Mouse (Mus musculus) midbrain, embryonic 12.5 days (tissue): Measurements from ENCODE around the gene Olfr527. TPM values are rescaled to one million over a fixed set of nuclear protein-coding genes. Genes with fewer than 3 reads are reported as not detected.

Experiments
- polyA plus RNA-seq: library from polyadenylated mRNA; unstranded; fragments of >200 nt; fragmentation: Nextera tagmentation; extraction: Ambion mirVana; gene quantifications from 2 replicates; pipeline ENCODE4 v1.2.1, GENCODE M21; 2016

Olfr527 gene
- polyA plus RNA-seq, 1 experiment from 2014 or later, result not detected

Other genes with a start within 250 kb of the Olfr527 start
- not detected in 2 replicates for gene Prap1, start 240.6 kb upstream of the Olfr527 start, polyA plus RNA-seq
- gene Fuom, start 231.6 kb upstream of the Olfr527 start, polyA plus RNA-seq, result 14.6 and 16.1 TPM in 2 replicates
- 9.8 and 11.3 TPM in 2 replicates for gene Paox, start 218.2 kb upstream of the Olfr527 start, polyA plus RNA-seq
- gene Echs1, start 217.5 kb upstream of the Olfr527 start, polyA plus RNA-seq, result 136 and 142 TPM in 2 replicates
- gene Mtg1, start 196.5 kb upstream of the Olfr527 start, polyA plus RNA-seq, result 26.1 and 28.8 TPM in 2 replicates
- 2.8 and 3.1 TPM in 2 replicates for gene Sprn, start 179.1 kb upstream of the Olfr527 start, polyA plus RNA-seq
- gene Olfr522, start 169.3 kb upstream of the Olfr527 start, polyA plus RNA-seq, result not detected in 2 replicates
- not detected in 2 replicates for gene Olfr523, start 160.8 kb upstream of the Olfr527 start, polyA plus RNA-seq
- not detected in 2 replicates for gene Olfr524, start 128.1 kb upstream of the Olfr527 start, polyA plus RNA-seq
- gene Cd163l1, start 115.8 kb upstream of the Olfr527 start, polyA plus RNA-seq, result not detected in 2 replicates
- not detected in 2 replicates for gene 5830411N06Rik, start 86.7 kb upstream of the Olfr527 start, polyA plus RNA-seq
- gene Olfr525, start 13.2 kb upstream of the Olfr527 start, polyA plus RNA-seq, result not detected in 2 replicates
- not detected in 2 replicates for gene Olfr60, start 27.7 kb downstream of the Olfr527 start, polyA plus RNA-seq
- not detected in 2 replicates for gene Olfr530, start 42.3 kb downstream of the Olfr527 start, polyA plus RNA-seq
- not detected in 2 replicates for gene Olfr531, start 68.9 kb downstream of the Olfr527 start, polyA plus RNA-seq
- not detected in 2 replicates for gene Olfr532, start 87.6 kb downstream of the Olfr527 start, polyA plus RNA-seq
- gene Olfr533, start 129.4 kb downstream of the Olfr527 start, polyA plus RNA-seq, result not detected in 2 replicates
- not detected in 2 replicates for gene Olfr535, start 150.2 kb downstream of the Olfr527 start, polyA plus RNA-seq
- not detected in 2 replicates for gene Olfr536, start 173.4 kb downstream of the Olfr527 start, polyA plus RNA-seq
- not detected in 2 replicates for gene Olfr538, start 233.9 kb downstream of the Olfr527 start, polyA plus RNA-seq